Mouse (Mus musculus): ENCODE measurements at regions not wholly inside any gene's neighbourhood (a gene's known extent, or its start where the extent isn't known, plus 50 kb on each side); places are given as distances from the start of the nearest gene placed in this dataset.

GRCm38 (mm10) chrX:57919886-57920285 lies 102.6 kb upstream of the Zic3 start:
- Histone ChIP-seq H3K4me3 (ENCODE audit: insufficient read depth in 1 of 2, low read depth in 1 of 2, low read length in 2 of 2, poor library complexity in 1 of 2, severe bottlenecking in 1 of 2) (no peak overlapping the region), H3K9me3 (ENCODE audit: control insufficient read depth, insufficient read depth, low read depth, low read length) (no peaks in the 10 kb centered on the region), H3K27ac (ENCODE audit: insufficient read depth, low read depth, low read length, poor library complexity, severe bottlenecking) (no peak overlapping the region), H3K4me1 (ENCODE audit: control insufficient read depth in 2 of 2, insufficient read depth in 2 of 2, low read length in 2 of 2, poor library complexity in 1 of 2) (peaks cover 0 to 9% of the 10 kb centered on the region in 2 experiments; a peak in 1 of 4 replicates), H3K36me3 (ENCODE audit: control insufficient read depth, insufficient read depth, low read length, poor library complexity, severe bottlenecking) (no peaks in the 10 kb centered on the region), H3K9ac (ENCODE audit: insufficient read depth, low read depth, low read length, poor library complexity, severe bottlenecking) (no peak overlapping the region)
- DNase-seq (ENCODE audit: low read depth, low spot score) = no peak
- TF ChIP-seq ZC3H11A (IDR thresholded peaks at IDR 0.05; ENCODE audit: borderline replicate concordance, low read depth, low read length) (no peak), CHD2 (IDR thresholded peaks at IDR 0.05; ENCODE audit: low read depth, low read length) (no peak), MAFK (IDR thresholded peaks at IDR 0.05; ENCODE audit: insufficient read depth, low read depth, low read length) (no peak), ZNF384 (IDR thresholded peaks at IDR 0.05; ENCODE audit: low read depth, low read length) (no peak), HCFC1 (IDR thresholded peaks at IDR 0.05; ENCODE audit: borderline replicate concordance, insufficient read depth, low read length) (no peak)
- in situ Hi-C loops (cut with MboI; ENCODE audit: low sequenced_read_pairs in 2 of 2, unreplicated experiment in 2 of 2) = no loop called here

- Histone ChIP-seq H3K27ac (ENCODE audit: insufficient read depth, low read depth, low read length, poor library complexity, severe bottlenecking) (no peak overlapping the region), H3K9me3 (ENCODE audit: control insufficient read depth, insufficient read depth, low read depth, low read length) (no peaks in the 10 kb centered on the region), H3K4me1 (ENCODE audit: control insufficient read depth in 2 of 2, insufficient read depth in 2 of 2, low read length in 2 of 2, poor library complexity in 1 of 2) (peaks cover 0 to 9% of the 10 kb centered on the region in 2 experiments; a peak in 1 of 4 replicates), H3K36me3 (ENCODE audit: control insufficient read depth, insufficient read depth, low read length, poor library complexity, severe bottlenecking) (no peaks in the 10 kb centered on the region), H3K9ac (ENCODE audit: insufficient read depth, low read depth, low read length, poor library complexity, severe bottlenecking) (no peak overlapping the region), H3K4me3 (ENCODE audit: insufficient read depth in 1 of 2, low read depth in 1 of 2, low read length in 2 of 2, poor library complexity in 1 of 2, severe bottlenecking in 1 of 2) (no peak overlapping the region)
- in situ Hi-C loops (cut with MboI; ENCODE audit: low sequenced_read_pairs in 2 of 2, unreplicated experiment in 2 of 2) = no loop called here
- TF ChIP-seq HCFC1 (IDR thresholded peaks at IDR 0.05; ENCODE audit: borderline replicate concordance, insufficient read depth, low read length) (no peak), CHD2 (IDR thresholded peaks at IDR 0.05; ENCODE audit: low read depth, low read length) (no peak), ZNF384 (IDR thresholded peaks at IDR 0.05; ENCODE audit: low read depth, low read length) (no peak), MAFK (IDR thresholded peaks at IDR 0.05; ENCODE audit: insufficient read depth, low read depth, low read length) (no peak), ZC3H11A (IDR thresholded peaks at IDR 0.05; ENCODE audit: borderline replicate concordance, low read depth, low read length) (no peak)
- no peak for DNase-seq (ENCODE audit: low read depth, low spot score)
Measured at GRCm38 (mm10) chrX:57920376-57920775, 102.1 kb upstream of the Zic3 start.

GRCm38 (mm10) chrX:57921294-57921693 lies 101.2 kb upstream of the Zic3 start:
- H3K4me3 ChIP-seq (ENCODE audit: insufficient read depth in 1 of 2, low read depth in 1 of 2, low read length in 2 of 2, poor library complexity in 1 of 2, severe bottlenecking in 1 of 2) = no peak overlapping the region; a peak in 1 of 4 replicates
- no peak overlapping the region for H3K9ac ChIP-seq (ENCODE audit: insufficient read depth, low read depth, low read length, poor library complexity, severe bottlenecking)
- H3K4me1 ChIP-seq (ENCODE audit: control insufficient read depth in 2 of 2, insufficient read depth in 2 of 2, low read length in 2 of 2, poor library complexity in 1 of 2) = peaks cover 0 to 9% of the 10 kb centered on the region in 2 experiments; a peak in 1 of 4 replicates
- in situ Hi-C loops (cut with MboI; ENCODE audit: low sequenced_read_pairs in 2 of 2, unreplicated experiment in 2 of 2) = no loop called here
- no peak for TF ChIP-seq ZNF384 (IDR thresholded peaks at IDR 0.05; ENCODE audit: low read depth, low read length)
- TF ChIP-seq CHD2 (IDR thresholded peaks at IDR 0.05; ENCODE audit: low read depth, low read length) = no peak
- TF ChIP-seq ZC3H11A (IDR thresholded peaks at IDR 0.05; ENCODE audit: borderline replicate concordance, low read depth, low read length) = no peak
- TF ChIP-seq MAFK (IDR thresholded peaks at IDR 0.05; ENCODE audit: insufficient read depth, low read depth, low read length) = no peak
- no peak for TF ChIP-seq HCFC1 (IDR thresholded peaks at IDR 0.05; ENCODE audit: borderline replicate concordance, insufficient read depth, low read length)
- H3K36me3 ChIP-seq (ENCODE audit: control insufficient read depth, insufficient read depth, low read length, poor library complexity, severe bottlenecking) = no peaks in the 10 kb centered on the region
- H3K27ac ChIP-seq (ENCODE audit: insufficient read depth, low read depth, low read length, poor library complexity, severe bottlenecking) = no peak overlapping the region
- DNase-seq (ENCODE audit: low read depth, low spot score) = no peak
- no peaks in the 10 kb centered on the region for H3K9me3 ChIP-seq (ENCODE audit: control insufficient read depth, insufficient read depth, low read depth, low read length)

GRCm38 (mm10) chrX:57921821-57922449 lies 100.6 kb upstream of the Zic3 start:
- Histone ChIP-seq H3K36me3 (ENCODE audit: control insufficient read depth, insufficient read depth, low read length, poor library complexity, severe bottlenecking) (no peaks in the 10 kb centered on the region), H3K27ac (ENCODE audit: insufficient read depth, low read depth, low read length, poor library complexity, severe bottlenecking) (no peak overlapping the region), H3K4me1 (ENCODE audit: control insufficient read depth in 2 of 2, insufficient read depth in 2 of 2, low read length in 2 of 2, poor library complexity in 1 of 2) (peaks cover 0 to 9% of the 10 kb centered on the region in 2 experiments; a peak in 1 of 4 replicates), H3K4me3 (ENCODE audit: insufficient read depth in 1 of 2, low read depth in 1 of 2, low read length in 2 of 2, poor library complexity in 1 of 2, severe bottlenecking in 1 of 2) (peak overlapping the region in 1 of 2 experiments; percentile 24; a peak in 2 of 4 replicates), H3K9ac (ENCODE audit: insufficient read depth, low read depth, low read length, poor library complexity, severe bottlenecking) (no peak overlapping the region), H3K9me3 (ENCODE audit: control insufficient read depth, insufficient read depth, low read depth, low read length) (no peaks in the 10 kb centered on the region)
- in situ Hi-C loops (cut with MboI; ENCODE audit: low sequenced_read_pairs in 2 of 2, unreplicated experiment in 2 of 2) = no loop called here
- DNase-seq (ENCODE audit: low read depth, low spot score) = no peak
- TF ChIP-seq MAFK (IDR thresholded peaks at IDR 0.05; ENCODE audit: insufficient read depth, low read depth, low read length) (no peak), ZC3H11A (IDR thresholded peaks at IDR 0.05; ENCODE audit: borderline replicate concordance, low read depth, low read length) (no peak), ZNF384 (IDR thresholded peaks at IDR 0.05; ENCODE audit: low read depth, low read length) (no peak), CHD2 (IDR thresholded peaks at IDR 0.05; ENCODE audit: low read depth, low read length) (no peak), HCFC1 (IDR thresholded peaks at IDR 0.05; ENCODE audit: borderline replicate concordance, insufficient read depth, low read length) (no peak)

All from ES-E14 (cell line).